Mouse (Mus musculus): ENCODE measurements around the gene Cd209f. TPM values are rescaled to one million over a fixed set of nuclear protein-coding genes. Genes with fewer than 3 reads are reported as not detected.
"Not testable (repeated sequence)": the region's sequence is repeated elsewhere in the genome, so short reads cannot be mapped to it uniquely, and the experiment has no call there.

The Cd209f gene
- 0.31 TPM in 1 of 2 replicates, not detected in the other for polyA plus RNA-seq (2015; fragmentation: Nextera tagmentation; extraction: Ambion mirVana)

GRCm38 (mm10) chr8:4105735-4106134 lies at the start of gene Cd209f:
Cd209f (minus strand) TSS chr8:4105835.
- not testable (repeated sequence) for H3K27me3 ChIP-seq; ATAC-seq (ENCODE audit: low FRiP score, low read depth); H3K36me3 ChIP-seq; H3K9me3 ChIP-seq; H3K4me3 ChIP-seq; H3K4me1 ChIP-seq (replicated peaks); H3K4me2 ChIP-seq; H3K27ac ChIP-seq (replicated peaks); H3K9ac ChIP-seq
- WGBS: 74% methylated on average over 2 of the region's 2 CpGs

- Histone ChIP-seq H3K27ac (replicated peaks) (no peak overlapping the region), H3K4me1 (replicated peaks) (no peaks in the 10 kb centered on the region), H3K9me3 (0 out of 2 replicates have a peak, but pooled peaks cover 4% of the 10 kb centered on the region), H3K4me2 (no peak overlapping the region), H3K4me3 (no peak overlapping the region), H3K9ac (no peak overlapping the region), H3K36me3 (no peaks in the 10 kb centered on the region), H3K27me3 (no peaks in the 10 kb centered on the region)
- ATAC-seq (ENCODE audit: low FRiP score, low read depth): no peak
Observed at GRCm38 (mm10) chr8:4154878-4155277, 49.2 kb upstream of the Cd209f start.

GRCm38 (mm10) chr8:4147272-4147671 lies 41.6 kb upstream of the Cd209f start:
- 27% methylated on average over 1 of the region's 1 CpGs for WGBS

DNA sequence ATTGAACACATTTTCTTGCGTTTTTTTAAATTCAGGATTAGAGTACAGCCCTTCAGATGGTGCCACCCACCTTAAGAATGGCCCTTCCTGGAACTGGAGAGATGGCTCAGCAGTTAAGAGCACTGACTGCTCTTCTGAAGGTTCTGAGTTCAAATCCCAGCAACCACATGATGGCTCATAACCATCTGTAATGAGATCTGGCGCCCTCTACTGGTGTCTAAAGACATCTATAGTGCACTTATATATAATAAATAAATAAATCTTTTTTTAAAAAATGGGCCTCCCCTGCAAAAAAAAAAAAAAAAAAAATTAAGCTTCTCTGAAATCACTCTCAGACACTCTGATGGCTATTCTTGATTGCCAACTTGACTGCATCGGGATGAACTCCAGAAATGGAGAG lies 36.1 kb upstream of the Cd209f start:
- ATAC-seq (ENCODE audit: low FRiP score, low read depth): no peak
- Histone ChIP-seq H3K9me3 (no peaks in the 10 kb centered on the region), H3K36me3 (no peaks in the 10 kb centered on the region), H3K4me3 (no peak overlapping the region), H3K4me1 (replicated peaks) (no peaks in the 10 kb centered on the region), H3K9ac (no peak overlapping the region), H3K27me3 (0 out of 2 replicates have a peak, but pooled peaks cover 2% of the 10 kb centered on the region), H3K4me2 (no peak overlapping the region), H3K27ac (replicated peaks) (no peak overlapping the region)
- WGBS: 69% methylated on average over 3 of the region's 3 CpGs

More at GRCm38 (mm10) chr8:4147272-4147671, 41.6 kb upstream of the Cd209f start:
- H3K4me3 ChIP-seq: no peak overlapping the region
- 0 out of 2 replicates have a peak, but pooled peaks cover 3% of the 10 kb centered on the region for H3K9me3 ChIP-seq
- no peak overlapping the region for H3K4me2 ChIP-seq
- no peak overlapping the region for H3K9ac ChIP-seq
- no peaks in the 10 kb centered on the region for H3K36me3 ChIP-seq
- 0 out of 2 replicates have a peak, but pooled peaks cover 2% of the 10 kb centered on the region for H3K27me3 ChIP-seq
- no peak overlapping the region for H3K27ac ChIP-seq (replicated peaks)
- ATAC-seq (ENCODE audit: low FRiP score, low read depth): no peak
- H3K4me1 ChIP-seq (replicated peaks): no peaks in the 10 kb centered on the region

- Histone ChIP-seq H3K9ac (no peak overlapping the region), H3K27ac (replicated peaks) (no peak overlapping the region), H3K36me3 (no peaks in the 10 kb centered on the region), H3K4me1 (replicated peaks) (no peaks in the 10 kb centered on the region), H3K27me3 (0 out of 2 replicates have a peak, but pooled peaks cover 2% of the 10 kb centered on the region), H3K9me3 (no peaks in the 10 kb centered on the region), H3K4me3 (no peak overlapping the region), H3K4me2 (peak overlapping the region; percentile 45)
- ATAC-seq (ENCODE audit: low FRiP score, low read depth): peak; percentile 62
- WGBS: 8% methylated on average over 12 of the region's 12 CpGs
Observed at GRCm38 (mm10) chr8:4139660-4140646, 34.3 kb upstream of the Cd209f start.

- Histone ChIP-seq H3K36me3 (no peaks in the 10 kb centered on the region), H3K4me2 (no peak within 1 kb of the TSS), H3K27me3 (no peaks in the 10 kb centered on the region), H3K9ac (no peak within 1 kb of the TSS), H3K9me3 (no peaks in the 10 kb centered on the region), H3K4me1 (replicated peaks) (no peaks in the 10 kb centered on the region), H3K4me3 (no peak within 1 kb of the TSS), H3K27ac (replicated peaks) (no peak within 1 kb of the TSS)
- no peak for ATAC-seq (ENCODE audit: low FRiP score, low read depth)
- WGBS: 92% methylated on average over 10 of the region's 10 CpGs
Observed at GRCm38 (mm10) chr8:4133798-4134197, 28.2 kb upstream of the Cd209f start, which contains the start of gene Cd209g. Cd209g (plus strand) TSS chr8:4134098.

DNA sequence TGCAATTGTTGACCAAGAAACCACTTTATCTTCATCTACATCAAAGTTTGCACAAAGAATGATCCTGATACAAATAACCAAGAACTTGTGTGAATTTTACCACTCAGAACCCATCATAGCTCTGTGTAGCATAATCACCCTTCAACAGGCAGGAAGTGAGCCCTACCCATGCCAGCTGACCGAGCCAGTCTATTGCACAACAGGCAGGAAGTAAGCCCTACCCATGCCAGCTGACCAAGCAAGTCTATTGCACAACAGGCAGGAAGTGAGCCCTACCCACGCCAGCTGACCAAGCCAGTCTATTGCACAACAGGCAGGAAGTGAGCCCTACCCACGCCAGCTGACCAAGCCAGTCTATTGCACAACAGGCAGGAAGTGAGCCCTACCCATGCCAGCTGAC lies 17.1 kb downstream of the Cd209f start:
- H3K4me3 ChIP-seq; H3K27me3 ChIP-seq; H3K4me2 ChIP-seq; H3K9me3 ChIP-seq; H3K27ac ChIP-seq (replicated peaks); H3K9ac ChIP-seq; ATAC-seq (ENCODE audit: low FRiP score, low read depth); H3K36me3 ChIP-seq; H3K4me1 ChIP-seq (replicated peaks): not testable (repeated sequence)
- 90% methylated on average over 3 of the region's 3 CpGs for WGBS

GRCm38 (mm10) chr8:4087180-4087722 lies 18.4 kb downstream of the Cd209f start:
- WGBS: 36% methylated on average over 32 of the region's 33 CpGs
- not testable (repeated sequence) for ATAC-seq (ENCODE audit: low FRiP score, low read depth)

More at GRCm38 (mm10) chr8:4087180-4087722, 18.4 kb downstream of the Cd209f start:
- H3K4me2 ChIP-seq; H3K27ac ChIP-seq (replicated peaks); H3K9me3 ChIP-seq; H3K36me3 ChIP-seq; H3K27me3 ChIP-seq; H3K4me3 ChIP-seq; H3K9ac ChIP-seq; H3K4me1 ChIP-seq (replicated peaks): not testable (repeated sequence)

Other genes starting within 250 kb of the Cd209f start
- not detected in 2 replicates for gene Cd209d, start 227.3 kb downstream of the Cd209f start, polyA plus RNA-seq (2015; fragmentation: Nextera tagmentation; extraction: Ambion mirVana)
- not detected in 2 replicates for gene Cd209b, start 179.0 kb downstream of the Cd209f start, polyA plus RNA-seq (2015; fragmentation: Nextera tagmentation; extraction: Ambion mirVana)
- 0.44 and 0.62 TPM in 2 replicates for gene Cd209c, start 151.1 kb downstream of the Cd209f start, polyA plus RNA-seq (2015; fragmentation: Nextera tagmentation; extraction: Ambion mirVana)
- gene Cd209g, start 28.3 kb upstream of the Cd209f start, polyA plus RNA-seq (2015; fragmentation: Nextera tagmentation; extraction: Ambion mirVana): not detected in 2 replicates
- 107 and 120 TPM in 2 replicates for gene Evi5l, start 60.7 kb upstream of the Cd209f start, polyA plus RNA-seq (2015; fragmentation: Nextera tagmentation; extraction: Ambion mirVana)
- 51.1 and 53.0 TPM in 2 replicates for gene Prr36, start 111.6 kb upstream of the Cd209f start, polyA plus RNA-seq (2015; fragmentation: Nextera tagmentation; extraction: Ambion mirVana)
- 0.07 and 0.08 TPM in 2 replicates for gene Lrrc8e, start 121.0 kb upstream of the Cd209f start, polyA plus RNA-seq (2015; fragmentation: Nextera tagmentation; extraction: Ambion mirVana)
- 28.0 and 29.4 TPM in 2 replicates for gene Map2k7, start 132.9 kb upstream of the Cd209f start, polyA plus RNA-seq (2015; fragmentation: Nextera tagmentation; extraction: Ambion mirVana)
- 0.83 and 0.92 TPM in 2 replicates for gene Gm49320, start 133.0 kb upstream of the Cd209f start, polyA plus RNA-seq (2015; fragmentation: Nextera tagmentation; extraction: Ambion mirVana)
- 4.3 and 4.8 TPM in 2 replicates for gene Tgfbr3l, start 142.4 kb upstream of the Cd209f start, polyA plus RNA-seq (2015; fragmentation: Nextera tagmentation; extraction: Ambion mirVana)
- 64.5 and 75.6 TPM in 2 replicates for gene Snapc2, start 147.2 kb upstream of the Cd209f start, polyA plus RNA-seq (2015; fragmentation: Nextera tagmentation; extraction: Ambion mirVana)
- gene Ctxn1, start 153.4 kb upstream of the Cd209f start, polyA plus RNA-seq (2015; fragmentation: Nextera tagmentation; extraction: Ambion mirVana): 270 and 299 TPM in 2 replicates
- gene Timm44, start 170.1 kb upstream of the Cd209f start, polyA plus RNA-seq (2015; fragmentation: Nextera tagmentation; extraction: Ambion mirVana): 40.1 and 41.8 TPM in 2 replicates
- gene Ccl25, start 219.4 kb upstream of the Cd209f start, polyA plus RNA-seq (2015; fragmentation: Nextera tagmentation; extraction: Ambion mirVana): 17.5 and 20.7 TPM in 2 replicates
- 108 and 112 TPM in 2 replicates for gene Elavl1, start 219.6 kb upstream of the Cd209f start, polyA plus RNA-seq (2015; fragmentation: Nextera tagmentation; extraction: Ambion mirVana)